In the genomic region with DNA sequence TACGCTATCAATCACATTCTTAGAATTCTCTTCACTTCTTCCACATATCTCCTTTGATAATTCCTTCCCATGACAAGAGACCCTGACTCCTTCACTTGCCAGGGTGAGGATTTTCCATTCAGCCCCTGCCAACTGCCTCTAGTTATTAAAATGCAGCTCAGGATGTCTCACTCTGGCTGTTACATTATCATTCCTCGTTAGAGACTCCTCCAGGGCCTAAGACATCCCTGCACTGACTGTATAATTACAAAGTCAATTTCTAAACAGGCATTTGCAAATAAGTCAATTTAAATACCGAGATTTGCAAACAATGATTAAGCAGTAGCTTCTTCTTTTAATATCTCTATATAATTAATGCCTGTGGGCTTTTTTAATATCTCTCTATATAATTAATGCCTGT, we compare ENCODE assay signal across 19 mouse cellular contexts.
"Had no signal": no experiment of that assay in that cellular context is flagged by ENCODE, and none has a peak within 500 bp of the region (broad histone marks: within the 10 kb centered on the region; RNA-seq: fewer than 3 reads in every experiment).

No protein-coding gene starts in this region.

- H3K36me3 ChIP-seq: limb, embryonic 10.5 days; limb, embryonic 13.5 days; liver, embryonic 12.5 days; liver, embryonic 15.5 days; lung, embryonic 15.5 days; midbrain, embryonic 12.5 days had no signal

- H3K9me3 ChIP-seq: limb, embryonic 10.5 days; limb, embryonic 13.5 days; liver, embryonic 12.5 days; liver, embryonic 15.5 days; lung, embryonic 15.5 days; megakaryocyte, embryonic 14.5 days; midbrain, embryonic 12.5 days had no signal

- ATAC-seq: liver, embryonic 12.5 days had no signal

- H3K27ac ChIP-seq: kidney, postnatal 0 days; layer of hippocampus, adult 2 months; limb, embryonic 10.5 days; limb, embryonic 13.5 days; liver, embryonic 12.5 days; liver, embryonic 15.5 days; lung, embryonic 15.5 days; midbrain, embryonic 12.5 days had no signal

- H3K4me1 ChIP-seq: limb, embryonic 10.5 days; limb, embryonic 13.5 days; liver, embryonic 12.5 days; liver, embryonic 15.5 days; lung, embryonic 15.5 days; megakaryocyte, embryonic 14.5 days; midbrain, embryonic 12.5 days had no signal

- H3K9ac ChIP-seq: limb, embryonic 13.5 days; liver, embryonic 12.5 days; liver, embryonic 15.5 days; lung, embryonic 15.5 days; midbrain, embryonic 12.5 days had no signal

- H3K4me3 ChIP-seq: layer of hippocampus, adult 2 months; limb, embryonic 10.5 days; limb, embryonic 13.5 days; liver, embryonic 12.5 days; liver, embryonic 15.5 days; lung, embryonic 15.5 days; megakaryocyte, embryonic 14.5 days; midbrain, embryonic 12.5 days; myocyte had no signal

- DNase-seq: kidney, adult 2 months; kidney, postnatal 25 days; layer of hippocampus, adult 9-11 months; liver; lung, adult 18-20 months; lung, postnatal 10 days; lung, postnatal 36 days; thymus, adult 18-20 months; thymus, postnatal 36 days had no signal

- H3K4me2 ChIP-seq: limb, embryonic 13.5 days; liver, embryonic 12.5 days; liver, embryonic 15.5 days; lung, embryonic 15.5 days; midbrain, embryonic 12.5 days had no signal

- H3K27me3 ChIP-seq: limb, embryonic 13.5 days; liver, embryonic 12.5 days; liver, embryonic 15.5 days; lung, embryonic 15.5 days; megakaryocyte, embryonic 14.5 days; midbrain, embryonic 12.5 days had no signal
